Mouse (Mus musculus) cerebellum, adult 2 months (tissue): Measurements from ENCODE around the gene Exosc6.

Experiments used
- CTCF ChIP-seq: fragments of 200-500 bp; IDR thresholded peaks from 2 replicates; pipeline ENCODE4 v1.5.1; 2011; ENCODE audit warnings: low read depth, mild to moderate bottlenecking, control low read depth, low read length, moderate library complexity, borderline replicate concordance; ENCODE audit not compliant: insufficient read depth
- POLR2A ChIP-seq: fragments of 200-500 bp; IDR thresholded peaks from 2 replicates; pipeline ENCODE4 v1.6.1; 2011; ENCODE audit warnings: low read length, control low read depth, borderline replicate concordance; ENCODE audit not compliant: insufficient read depth

DNA sequence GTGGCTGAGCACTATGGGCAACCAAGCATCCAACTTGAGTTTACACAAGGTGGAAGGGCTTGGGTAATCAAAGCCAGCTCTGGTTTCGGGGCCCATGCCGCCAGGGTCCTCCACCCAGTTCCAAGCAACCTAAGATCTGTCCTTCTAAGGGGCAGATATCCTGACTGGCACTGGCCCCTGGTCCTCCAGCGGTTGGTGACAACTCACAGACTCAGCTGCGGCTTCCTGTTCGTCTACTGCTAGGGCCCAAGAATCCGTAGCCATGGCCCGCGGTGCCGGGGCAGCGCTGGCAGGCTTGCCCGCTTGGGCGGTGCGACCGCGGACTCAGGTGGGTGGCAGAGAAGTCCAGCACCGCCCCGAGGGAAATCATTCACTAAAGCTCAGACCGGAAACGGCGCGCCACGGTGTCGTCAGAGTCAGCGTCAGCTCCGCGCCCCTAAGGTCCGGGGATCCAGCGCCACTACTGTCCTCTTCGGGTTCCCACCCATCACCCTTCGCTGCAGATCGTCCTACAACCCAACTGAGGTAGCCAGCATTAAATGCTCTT lies 28.7 kb upstream of the Exosc6 start:
- peak; percentile 80; the same call in 1 of the 2 replicates for TF ChIP-seq POLR2A
- no peak for TF ChIP-seq CTCF
